Mouse (Mus musculus) lung, adult 2 months (tissue): Measurements from ENCODE around the gene Cep63.

Source experiments
- CTCF ChIP-seq: fragments of 200-500 bp; IDR thresholded peaks from 2 replicates; pipeline ENCODE4 v1.5.1; 2011; ENCODE audit warnings: mild to moderate bottlenecking, low read length, control low read depth; ENCODE audit not compliant: insufficient read depth
- POLR2A ChIP-seq: fragments of 200-500 bp; IDR thresholded peaks from 2 replicates; pipeline ENCODE4 v1.6.1; 2011; ENCODE audit warnings: low read depth, mild to moderate bottlenecking, control low read depth, low read length, borderline replicate concordance; ENCODE audit errors: extremely low read depth

GRCm38 (mm10) chr9:102626839-102627225 lies 498 bp upstream of the Cep63 start:
- no peak for TF ChIP-seq CTCF
- TF ChIP-seq POLR2A = no peak
